Mouse (Mus musculus) layer of hippocampus, adult 2 months (tissue): ENCODE results near the gene Scrn1. TPM values are rescaled to one million over a fixed set of nuclear protein-coding genes. Genes with fewer than 3 reads are reported as not detected.

Experiments used
- DNase-seq, 2 experiments: peaks; one replicate each; pipeline ENCODE4 v3.0.0; 2022; ENCODE audit warnings: low spot score in 2 of 2
- H3K27ac ChIP-seq: fragments of 200-600 bp; 2 replicates; pipeline ENCODE4 v1.8.1; 2022
- H3K4me3 ChIP-seq: fragments of 200-600 bp; 2 replicates; pipeline ENCODE4 v1.8.1; 2022; ENCODE audit warnings: mild to moderate bottlenecking
- CTCF ChIP-seq: fragments of 200-600 bp; conservative IDR thresholded peaks from 2 replicates; pipeline ENCODE4 v1.8.1; 2022; ENCODE audit warnings: antibody characterized with exemption, mild to moderate bottlenecking, moderate library complexity
- total RNA-seq, 2 experiments: library from RNA; stranded (reverse); gene quantifications; 2 replicates each; pipeline ENCODE4 v1.2.3; 2021

Scrn1 gene
- total RNA-seq, 2 experiments from 2014 or later, result 98.2 to 98.3 TPM

- Histone ChIP-seq H3K27ac (peak overlapping the region; percentile 91), H3K4me3 (no peak overlapping the region; the same call in 1 of the 2 replicates)
- TF ChIP-seq CTCF, result no peak
- DNase-seq, result peak; percentile 69 to 78
These were observed 90.2 kb downstream of the Scrn1 start for GRCm38 (mm10) chr6:54475926-54476667.

GRCm38 (mm10) chr6:54472846-54473715 is 93.2 kb downstream of the Scrn1 start:
- no peak for DNase-seq
- peak overlapping the region; percentile 39 for H3K27ac ChIP-seq
- no peak for TF ChIP-seq CTCF
- H3K4me3 ChIP-seq, result no peak overlapping the region

- Histone ChIP-seq H3K4me3 (no peak overlapping the region), H3K27ac (peak overlapping the region; percentile 43; the same call in 1 of the 2 replicates)
- no peak for DNase-seq
- no peak for TF ChIP-seq CTCF
These were observed 94.4 kb downstream of the Scrn1 start for GRCm38 (mm10) chr6:54471866-54472265.

- TF ChIP-seq CTCF, result no peak
- DNase-seq, result no peak
- Histone ChIP-seq H3K27ac (peak overlapping the region; percentile 60; the same call in 1 of the 2 replicates), H3K4me3 (no peak overlapping the region)
These were observed 98.9 kb downstream of the Scrn1 start for GRCm38 (mm10) chr6:54467371-54467770.

- TF ChIP-seq CTCF, result no peak
- DNase-seq, result no peak
- no peak overlapping the region for H3K4me3 ChIP-seq
- H3K27ac ChIP-seq, result no peak overlapping the region
These were observed 101.4 kb downstream of the Scrn1 start for GRCm38 (mm10) chr6:54464926-54465325.

GRCm38 (mm10) chr6:54463701-54464458 is 102.4 kb downstream of the Scrn1 start:
- DNase-seq, result peak in 1 of 2 experiments; percentile 61
- H3K4me3 ChIP-seq, result no peak overlapping the region
- no peak overlapping the region for H3K27ac ChIP-seq
- no peak for TF ChIP-seq CTCF

DNA sequence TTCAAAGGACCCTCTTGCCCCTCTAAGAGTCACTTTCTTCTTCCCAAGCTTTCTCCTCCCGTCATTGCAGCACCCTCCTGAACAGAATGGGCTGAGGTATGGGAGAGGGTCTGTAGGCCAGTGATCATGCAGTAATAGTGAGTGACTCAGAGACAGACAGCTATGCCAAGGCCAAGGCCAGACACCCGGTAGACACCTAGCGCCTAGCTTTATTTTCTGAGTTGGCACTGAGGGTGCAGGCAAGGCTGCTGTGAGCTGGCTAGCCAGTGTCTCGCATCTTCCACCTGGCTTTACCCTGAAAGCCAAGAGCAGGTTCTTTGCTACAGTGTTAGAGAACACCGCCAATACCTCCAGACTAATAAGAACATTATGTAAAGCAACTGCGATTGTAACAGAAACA is 103.5 kb downstream of the Scrn1 start:
- no peak for DNase-seq
- Histone ChIP-seq H3K4me3 (no peak overlapping the region), H3K27ac (peak overlapping the region; percentile 23; the same call in 1 of the 2 replicates)
- no peak for TF ChIP-seq CTCF

- DNase-seq, result peak; percentile 32 to 44
- H3K4me3 ChIP-seq, result no peak overlapping the region
- TF ChIP-seq CTCF, result no peak
These were observed 105.2 kb downstream of the Scrn1 start for GRCm38 (mm10) chr6:54460915-54461671.

DNA sequence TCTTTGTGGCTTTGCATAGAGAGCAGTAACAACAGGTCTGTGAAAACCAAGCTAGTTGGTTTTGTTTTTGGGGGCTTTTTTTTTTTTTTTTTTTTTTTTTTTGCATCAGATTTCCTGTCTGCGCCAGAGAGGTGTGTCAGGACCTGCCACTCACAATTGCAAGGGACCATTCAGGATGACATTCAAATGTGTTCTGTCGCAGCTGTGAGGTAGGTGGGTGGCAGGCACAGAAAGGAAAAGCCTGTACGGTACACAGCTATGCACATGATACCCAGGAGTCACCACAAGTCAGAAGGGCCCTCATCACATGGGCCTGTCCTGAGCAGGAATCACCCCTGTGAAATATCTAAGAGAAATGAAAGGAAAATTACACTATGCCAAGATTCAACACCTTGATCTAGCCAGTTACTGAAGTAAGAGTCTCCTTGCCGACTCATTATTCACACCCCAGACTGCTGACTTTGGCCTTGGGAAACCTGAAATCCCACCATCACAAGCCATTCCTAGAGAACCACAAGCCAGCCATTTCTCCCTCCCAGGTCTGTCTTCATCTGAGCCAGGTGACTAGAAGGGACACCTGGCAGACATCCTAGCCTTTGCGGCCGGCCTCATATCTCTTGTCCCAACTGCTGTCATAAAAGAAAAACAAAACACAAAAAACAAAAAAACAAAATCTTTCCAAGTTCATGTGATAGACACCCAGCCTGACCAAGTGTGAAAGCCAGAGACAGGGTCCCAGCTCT is 105.9 kb downstream of the Scrn1 start:
- DNase-seq, result no peak
- Histone ChIP-seq H3K27ac (peak overlapping the region; percentile 74), H3K4me3 (no peak overlapping the region)
- no peak for TF ChIP-seq CTCF

More at GRCm38 (mm10) chr6:54460915-54461671, 105.2 kb downstream of the Scrn1 start:
- peak overlapping the region; percentile 74 for H3K27ac ChIP-seq

GRCm38 (mm10) chr6:54459661-54460060 is 106.6 kb downstream of the Scrn1 start:
- DNase-seq, result no peak
- Histone ChIP-seq H3K4me3 (no peak overlapping the region), H3K27ac (peak overlapping the region; percentile 74)
- no peak for TF ChIP-seq CTCF

Other genes with a start within 250 kb of the Scrn1 start
- gene Prr15, start 240.7 kb downstream of the Scrn1 start, total RNA-seq, result 1 to 10 TPM in 1 of 2 experiments, under 1 TPM in 1; 0.76 to 1.2 TPM
- 100 to 1,000 TPM; 399 to 401 TPM for gene Wipf3, start 136.9 kb downstream of the Scrn1 start, total RNA-seq
- 10 to 100 TPM; 10.8 to 13.4 TPM for gene Plekha8, start 28.6 kb upstream of the Scrn1 start, total RNA-seq
- 10 to 100 TPM; 13.1 to 14.6 TPM for gene Fkbp14, start 30.8 kb upstream of the Scrn1 start, total RNA-seq
- 100 to 1,000 TPM; 147 to 151 TPM for gene Mturn, start 115.1 kb upstream of the Scrn1 start, total RNA-seq